Mouse (Mus musculus): ENCODE data around the gene Actn1. TPM values are rescaled to one million over a fixed set of nuclear protein-coding genes. Genes with fewer than 3 reads are reported as not detected.

The Actn1 gene
- polyA plus RNA-seq, 1 experiment from 2014 or later = 15.9 TPM

DNA sequence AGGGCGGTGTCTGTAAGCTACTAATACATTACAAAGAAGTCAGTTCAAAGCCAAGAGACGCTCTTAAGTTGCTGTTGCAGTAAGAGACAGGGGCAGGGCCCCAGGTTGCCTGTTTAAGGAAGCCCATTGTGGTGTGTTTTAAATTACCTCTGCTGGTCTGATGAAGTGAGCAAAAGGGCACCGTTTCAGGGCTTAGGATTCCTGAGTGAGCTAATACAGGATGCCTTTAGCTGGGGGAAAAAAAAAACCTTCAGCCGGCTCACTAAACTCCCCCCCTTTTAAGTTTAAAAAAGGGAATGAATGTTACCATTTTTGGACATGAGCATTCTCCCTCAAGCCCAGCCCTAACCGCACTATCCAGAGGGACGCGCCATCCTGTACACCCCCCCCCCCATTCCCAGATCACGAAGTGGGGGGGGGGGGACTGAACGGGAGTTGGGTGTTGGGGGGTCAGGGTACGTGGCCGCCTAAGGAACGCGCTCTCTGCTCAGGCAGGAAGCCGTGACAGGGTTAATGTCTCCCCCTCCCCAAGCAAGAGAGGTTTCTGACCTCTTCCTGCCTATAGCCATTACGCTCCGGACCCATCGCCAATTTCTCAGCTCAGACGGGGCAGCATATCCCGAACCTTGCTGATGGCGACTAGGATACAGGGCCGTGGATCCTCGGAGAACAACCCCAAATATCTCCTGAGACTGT lies 1.5 kb downstream of the Actn1 start:
- Histone ChIP-seq H3K4me1 (peaks cover 15% of the 10 kb centered on the region; the same call in 1 of the 2 replicates), H3K4me2 (peak overlapping the region; percentile 76), H3K36me3 (no peaks in the 10 kb centered on the region), H3K9ac (peak overlapping the region; percentile 72), H3K9me3 (replicated peaks) (no peaks in the 10 kb centered on the region), H3K4me3 (peak overlapping the region; percentile 65), H3K27ac (peak overlapping the region; percentile 81; the same call in 1 of the 2 replicates), H3K27me3 (replicated peaks) (peaks cover 62% of the 10 kb centered on the region)
- WGBS (ENCODE audit: insufficient replicate concordance) = 4% methylated on average over 22 of the region's 22 CpGs
- no peak for ATAC-seq

DNA sequence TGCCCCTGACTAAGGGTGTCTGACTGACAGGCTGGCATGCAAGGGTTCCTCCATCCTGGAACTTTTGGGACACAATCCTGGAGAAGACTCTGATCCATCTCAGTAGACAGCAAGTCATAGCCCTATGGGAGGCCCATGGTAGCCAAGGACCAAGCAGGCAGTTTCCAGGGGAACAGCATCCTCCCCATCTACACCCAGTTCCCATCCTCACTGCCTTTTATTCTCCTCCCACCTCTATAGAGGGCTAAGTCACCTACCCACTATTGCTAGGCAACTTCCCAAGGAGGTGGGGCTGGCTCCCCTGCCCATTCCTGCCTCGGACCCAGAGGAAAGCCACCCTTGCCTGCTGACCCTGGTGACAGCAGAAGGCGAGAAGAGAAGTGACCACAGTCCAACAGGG lies 8.2 kb downstream of the Actn1 start:
- ATAC-seq = no peak

DNA sequence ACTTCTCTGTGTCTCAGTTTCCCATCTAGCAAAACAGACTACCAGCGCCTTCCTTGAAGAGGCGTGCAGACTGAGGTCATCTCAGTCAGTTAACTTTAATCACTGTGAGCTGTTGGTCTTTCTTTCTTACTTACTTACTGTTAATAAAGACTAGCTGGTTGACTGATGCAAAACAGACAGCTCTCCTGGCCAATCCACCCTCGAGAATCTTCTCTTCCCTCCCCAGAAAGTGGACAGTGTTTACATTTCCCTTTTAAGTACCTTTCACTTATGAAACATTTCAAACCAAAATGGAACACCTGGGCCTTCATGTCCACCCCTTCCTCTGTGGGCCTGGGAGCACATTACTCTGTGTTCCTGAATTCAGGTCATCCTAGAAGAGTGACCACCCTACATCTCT lies 8.6 kb downstream of the Actn1 start:
- no peaks in the 10 kb centered on the region for H3K36me3 ChIP-seq
- H3K27me3 ChIP-seq (replicated peaks) = no peaks in the 10 kb centered on the region
- no peak overlapping the region for H3K4me2 ChIP-seq
- no peak overlapping the region for H3K27ac ChIP-seq
- no peak for ATAC-seq
- H3K4me1 ChIP-seq = peaks cover 25% of the 10 kb centered on the region
- H3K4me3 ChIP-seq = no peak overlapping the region
- no peak overlapping the region for H3K9ac ChIP-seq
- WGBS (ENCODE audit: insufficient replicate concordance) = 59% methylated on average over 3 of the region's 3 CpGs
- H3K9me3 ChIP-seq (replicated peaks) = no peaks in the 10 kb centered on the region

More for the DNA sequence above, 8.2 kb downstream of the Actn1 start:
- H3K4me3 ChIP-seq = no peak overlapping the region
- no peaks in the 10 kb centered on the region for H3K9me3 ChIP-seq (replicated peaks)
- peaks cover 25% of the 10 kb centered on the region for H3K4me1 ChIP-seq
- H3K36me3 ChIP-seq = no peaks in the 10 kb centered on the region
- H3K27ac ChIP-seq = no peak overlapping the region
- 42% methylated on average over 2 of the region's 2 CpGs for WGBS (ENCODE audit: insufficient replicate concordance)
- no peak overlapping the region for H3K9ac ChIP-seq
- peaks cover 4% of the 10 kb centered on the region; the same call in 1 of the 2 replicates for H3K27me3 ChIP-seq (replicated peaks)
- H3K4me2 ChIP-seq = no peak overlapping the region

DNA sequence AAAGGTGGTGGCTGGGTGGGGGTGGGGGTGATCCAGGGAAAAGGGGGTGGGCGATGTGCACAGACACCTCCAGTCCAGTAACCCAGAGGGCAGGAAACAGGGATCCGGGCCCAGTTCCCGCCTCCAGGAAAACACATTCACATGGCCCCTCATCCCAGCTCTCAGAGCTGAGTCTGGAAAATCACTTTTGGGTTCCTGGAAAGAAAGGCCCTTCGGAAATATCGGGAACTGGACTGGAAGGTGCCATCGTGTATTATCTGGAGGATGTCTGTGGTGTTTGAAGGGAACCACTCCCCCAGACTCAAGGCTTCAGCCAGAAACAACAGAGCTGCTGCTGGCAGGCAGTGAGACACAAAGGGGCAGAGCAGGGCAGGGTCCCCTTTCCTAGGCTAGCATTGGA lies 10.6 kb downstream of the Actn1 start:
- 60% methylated on average over 6 of the region's 6 CpGs for WGBS (ENCODE audit: insufficient replicate concordance)
- Histone ChIP-seq H3K4me1 (peaks cover 25% of the 10 kb centered on the region), H3K36me3 (no peaks in the 10 kb centered on the region), H3K9ac (no peak overlapping the region; the same call in 1 of the 2 replicates), H3K9me3 (replicated peaks) (no peaks in the 10 kb centered on the region), H3K4me3 (no peak overlapping the region), H3K27me3 (replicated peaks) (no peaks in the 10 kb centered on the region), H3K27ac (no peak overlapping the region), H3K4me2 (0 out of 2 replicates have a peak overlapping the region, but pooled peaks have one; percentile 8)
- ATAC-seq = no peak

DNA sequence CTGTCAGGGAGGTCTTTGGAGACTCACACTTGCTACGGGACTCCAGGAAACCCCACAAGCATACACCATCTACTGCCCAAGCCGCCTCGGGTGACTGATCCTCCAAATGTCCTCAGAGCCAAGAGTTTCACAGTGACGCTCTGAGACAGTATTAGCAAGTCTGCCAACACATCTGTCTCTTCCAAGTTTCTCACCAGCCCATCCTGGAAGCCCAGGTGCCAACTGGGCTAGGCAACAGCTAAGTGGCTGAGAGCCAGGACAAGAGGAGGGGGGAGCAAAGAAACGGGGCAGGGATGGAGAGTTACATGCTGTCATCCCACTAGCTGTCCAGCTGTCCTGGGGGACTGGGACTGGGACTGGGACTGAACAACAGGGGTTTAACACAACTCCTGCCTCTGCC lies 13.1 kb downstream of the Actn1 start:
- no peaks in the 10 kb centered on the region for H3K9me3 ChIP-seq (replicated peaks)
- no peaks in the 10 kb centered on the region for H3K27me3 ChIP-seq (replicated peaks)
- 70% methylated on average over 5 of the region's 5 CpGs for WGBS (ENCODE audit: insufficient replicate concordance)
- H3K4me3 ChIP-seq = no peak overlapping the region
- ATAC-seq = no peak
- no peaks in the 10 kb centered on the region for H3K36me3 ChIP-seq
- peaks cover 28% of the 10 kb centered on the region for H3K4me1 ChIP-seq
- no peak overlapping the region for H3K4me2 ChIP-seq
- no peak overlapping the region for H3K9ac ChIP-seq
- H3K27ac ChIP-seq = no peak overlapping the region

DNA sequence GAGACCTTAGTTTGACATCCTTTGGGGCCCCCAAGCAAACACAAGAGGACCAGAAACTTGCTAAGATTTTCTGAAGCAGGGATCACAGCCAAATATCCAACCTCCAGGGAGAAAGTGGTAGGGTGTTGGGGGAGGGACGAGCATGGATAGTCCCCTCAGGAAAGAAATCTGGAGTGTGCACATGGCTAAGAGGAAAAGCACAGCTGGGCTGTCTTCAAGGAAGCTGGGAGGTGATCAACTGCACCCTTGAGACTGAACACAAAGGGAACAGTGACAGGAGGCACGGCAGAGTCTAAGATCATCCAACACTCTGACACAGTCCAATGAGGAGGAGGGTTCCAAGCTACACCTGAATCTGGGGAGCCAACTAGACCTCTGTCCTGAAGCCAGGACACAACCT lies 13.7 kb downstream of the Actn1 start:
- Histone ChIP-seq H3K9ac (no peak overlapping the region), H3K27me3 (replicated peaks) (no peaks in the 10 kb centered on the region), H3K4me3 (no peak overlapping the region), H3K9me3 (replicated peaks) (no peaks in the 10 kb centered on the region), H3K36me3 (no peaks in the 10 kb centered on the region), H3K27ac (no peak overlapping the region), H3K4me1 (peaks cover 28% of the 10 kb centered on the region), H3K4me2 (no peak overlapping the region)
- no peak for ATAC-seq
- WGBS (ENCODE audit: insufficient replicate concordance) = 55% methylated on average over 2 of the region's 2 CpGs

DNA sequence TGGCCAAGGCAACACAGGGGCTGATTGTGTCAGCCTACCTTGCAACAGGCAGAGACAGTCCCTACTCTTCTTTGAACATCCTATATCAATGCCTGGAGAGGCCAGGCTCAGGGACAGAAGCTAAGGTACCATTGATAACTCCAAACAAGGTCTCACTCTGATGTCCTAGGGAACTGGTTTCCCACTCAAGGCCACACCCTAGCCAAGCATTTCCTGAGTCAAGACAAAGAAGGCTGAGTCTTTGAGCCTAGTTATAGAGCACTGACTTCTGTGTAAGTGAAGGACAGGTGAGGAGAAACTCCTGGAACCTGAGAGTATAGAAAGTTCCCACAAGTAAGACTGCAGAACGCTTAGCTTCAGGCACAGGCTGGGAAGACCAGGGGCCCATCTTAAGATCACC lies 15.4 kb downstream of the Actn1 start:
- Histone ChIP-seq H3K4me3 (no peak overlapping the region), H3K27me3 (replicated peaks) (no peaks in the 10 kb centered on the region), H3K9me3 (replicated peaks) (no peaks in the 10 kb centered on the region), H3K9ac (no peak overlapping the region), H3K4me1 (peaks cover 16% of the 10 kb centered on the region), H3K4me2 (no peak overlapping the region), H3K27ac (no peak overlapping the region), H3K36me3 (no peaks in the 10 kb centered on the region)
- no peak for ATAC-seq
- WGBS (ENCODE audit: insufficient replicate concordance) = 96% methylated on average over 1 of the region's 1 CpGs

DNA sequence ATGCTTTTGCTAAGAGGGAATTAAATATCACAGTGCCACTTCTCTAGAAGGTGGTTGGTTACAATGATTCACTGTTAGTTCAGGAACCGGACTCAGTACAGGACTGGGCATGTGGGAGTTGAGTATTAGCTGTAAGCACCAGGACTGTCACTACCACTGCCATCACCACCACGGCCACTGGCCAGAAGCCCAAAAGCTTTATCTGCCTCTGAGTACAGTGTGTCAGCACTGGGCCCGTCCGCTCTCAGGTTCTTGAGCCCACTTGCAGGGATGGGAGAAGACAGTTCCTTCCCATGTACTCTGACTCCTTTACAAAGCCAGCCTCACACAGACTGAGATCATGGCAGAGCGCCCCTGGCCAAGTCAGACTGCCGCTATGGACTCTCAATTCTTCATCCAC lies 16.0 kb downstream of the Actn1 start:
- Histone ChIP-seq H3K9ac (no peak overlapping the region), H3K36me3 (no peaks in the 10 kb centered on the region), H3K4me1 (peaks cover 10% of the 10 kb centered on the region; the same call in 1 of the 2 replicates), H3K27me3 (replicated peaks) (no peaks in the 10 kb centered on the region), H3K27ac (no peak overlapping the region), H3K4me2 (no peak overlapping the region), H3K4me3 (no peak overlapping the region), H3K9me3 (replicated peaks) (no peaks in the 10 kb centered on the region)
- no peak for ATAC-seq
- whole genome bisulfite sequencing (ENCODE audit: insufficient replicate concordance) = 81% methylated on average over 6 of the region's 6 CpGs

DNA sequence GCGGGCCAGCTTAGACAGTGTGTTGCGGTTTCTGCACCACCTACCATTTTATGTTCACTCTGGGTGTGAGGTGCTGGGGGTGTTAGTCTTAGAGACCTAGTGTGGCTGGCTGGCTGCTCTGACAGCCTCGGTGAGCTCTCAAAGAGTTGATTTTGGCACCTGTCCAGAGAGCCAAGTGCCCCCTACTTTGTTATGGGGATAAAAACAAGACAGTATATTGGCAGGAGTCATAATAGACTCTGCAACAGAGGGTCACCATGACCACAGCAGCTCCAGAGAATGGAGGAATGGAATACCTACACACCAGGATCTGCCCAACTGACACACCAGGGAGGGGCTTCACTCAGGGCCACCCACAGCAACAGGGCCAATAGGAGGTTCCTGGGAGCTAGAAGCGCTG lies 16.8 kb downstream of the Actn1 start:
- no peak for ATAC-seq
- Histone ChIP-seq H3K4me3 (no peak overlapping the region), H3K4me2 (no peak overlapping the region), H3K4me1 (peaks cover 10% of the 10 kb centered on the region; the same call in 1 of the 2 replicates), H3K27me3 (replicated peaks) (no peaks in the 10 kb centered on the region), H3K9ac (no peak overlapping the region), H3K27ac (no peak overlapping the region), H3K9me3 (replicated peaks) (no peaks in the 10 kb centered on the region), H3K36me3 (no peaks in the 10 kb centered on the region)
- 77% methylated on average over 4 of the region's 4 CpGs for WGBS (ENCODE audit: insufficient replicate concordance)

DNA sequence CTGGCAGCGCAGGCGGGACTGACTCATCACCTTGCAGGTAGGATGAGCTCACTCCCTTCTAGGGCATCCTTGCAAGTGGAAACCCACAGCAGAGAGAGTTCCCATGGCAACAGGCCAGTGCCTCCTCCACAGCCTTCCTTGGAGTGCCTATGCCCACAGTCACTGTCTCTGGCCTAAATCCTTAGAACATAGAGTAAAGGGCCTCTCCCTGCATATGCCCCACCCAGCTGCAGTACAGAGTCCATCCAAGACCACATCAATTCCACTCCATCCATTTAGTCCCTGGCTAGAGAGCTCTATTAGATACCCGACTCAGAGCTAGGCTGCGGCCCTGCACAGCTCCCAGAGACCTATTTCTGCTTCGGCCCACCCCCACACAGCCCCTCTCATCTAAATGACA lies 20.7 kb downstream of the Actn1 start:
- ATAC-seq = no peak
- no peak overlapping the region for H3K27ac ChIP-seq

DNA sequence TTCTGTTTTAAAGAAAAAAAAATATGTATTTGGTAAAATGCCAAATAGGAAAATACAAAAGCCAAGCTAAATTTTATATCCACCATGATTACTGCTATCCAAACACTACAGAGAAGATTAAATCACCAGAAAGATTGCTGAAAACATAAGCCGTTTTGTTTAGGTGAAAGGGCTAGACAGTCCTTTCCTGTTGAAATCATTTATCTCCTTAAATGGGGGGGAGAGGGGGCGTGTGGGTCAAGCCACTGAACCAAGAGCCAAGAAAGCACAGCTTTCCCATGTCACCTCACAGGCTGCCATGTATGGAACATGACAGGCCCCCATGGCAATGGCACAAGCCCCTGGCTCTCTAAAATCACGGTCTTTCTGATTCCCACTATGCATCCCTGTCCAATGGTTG lies 21.6 kb downstream of the Actn1 start:
- Histone ChIP-seq H3K9ac (no peak overlapping the region), H3K4me2 (no peak overlapping the region), H3K27ac (no peak overlapping the region), H3K36me3 (0 out of 2 replicates have a peak, but pooled peaks cover 5% of the 10 kb centered on the region), H3K9me3 (replicated peaks) (no peaks in the 10 kb centered on the region), H3K4me3 (no peak overlapping the region), H3K27me3 (replicated peaks) (no peaks in the 10 kb centered on the region), H3K4me1 (peaks cover 5% of the 10 kb centered on the region; the same call in 1 of the 2 replicates)
- no peak for ATAC-seq
- WGBS (ENCODE audit: insufficient replicate concordance) = 56% methylated on average over 3 of the region's 3 CpGs

More for the DNA sequence above, 20.7 kb downstream of the Actn1 start:
- H3K4me2 ChIP-seq = no peak overlapping the region
- no peak overlapping the region for H3K4me3 ChIP-seq
- H3K27me3 ChIP-seq (replicated peaks) = no peaks in the 10 kb centered on the region
- H3K4me1 ChIP-seq = peaks cover 7% of the 10 kb centered on the region; the same call in 1 of the 2 replicates
- 73% methylated on average over 5 of the region's 5 CpGs for WGBS (ENCODE audit: insufficient replicate concordance)
- 0 out of 2 replicates have a peak, but pooled peaks cover under 1% of the 10 kb centered on the region for H3K36me3 ChIP-seq
- H3K9ac ChIP-seq = no peak overlapping the region
- H3K9me3 ChIP-seq (replicated peaks) = no peaks in the 10 kb centered on the region

DNA sequence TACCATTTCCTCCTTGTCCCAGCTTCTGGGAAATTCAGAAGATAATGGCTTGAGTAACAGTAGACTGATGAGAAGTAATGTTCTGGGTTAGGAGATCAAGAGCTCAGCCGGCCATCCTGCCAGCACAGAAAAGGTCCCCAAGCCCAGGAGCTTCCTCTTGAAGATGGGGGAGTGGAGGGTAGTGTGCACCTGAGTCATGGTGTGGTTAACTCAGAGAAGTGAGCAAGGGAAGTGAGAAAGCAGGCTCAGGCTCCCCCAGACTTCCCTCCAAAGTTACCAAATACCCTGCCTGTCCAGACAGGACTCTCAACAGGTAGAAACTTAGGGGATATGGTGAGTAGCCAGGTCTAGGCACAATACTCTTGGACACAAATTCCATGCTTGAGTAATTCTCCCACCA lies 24.9 kb downstream of the Actn1 start:
- Histone ChIP-seq H3K27me3 (replicated peaks) (no peaks in the 10 kb centered on the region), H3K4me1 (peaks cover 27% of the 10 kb centered on the region), H3K4me2 (no peak overlapping the region), H3K27ac (no peak overlapping the region), H3K9ac (no peak overlapping the region), H3K4me3 (no peak overlapping the region), H3K9me3 (replicated peaks) (no peaks in the 10 kb centered on the region), H3K36me3 (0 out of 2 replicates have a peak, but pooled peaks cover 5% of the 10 kb centered on the region)
- ATAC-seq = no peak
- 26% methylated on average over 1 of the region's 1 CpGs for WGBS (ENCODE audit: insufficient replicate concordance)
